Mouse (Mus musculus): ENCODE measurements at regions not wholly inside any gene's neighbourhood (a gene's known extent, or its start where the extent isn't known, plus 50 kb on each side); places are given as distances from the start of the nearest gene placed in this dataset.
A peak's percentile ranks its signal among the peaks of the same experiment; 100 is the strongest.

GRCm38 (mm10) chr10:37480331-37480730 is 341.6 kb upstream of the Marcks start:
- DNase-seq (ENCODE audit: low spot score in 2 of 2): no peak

DNA sequence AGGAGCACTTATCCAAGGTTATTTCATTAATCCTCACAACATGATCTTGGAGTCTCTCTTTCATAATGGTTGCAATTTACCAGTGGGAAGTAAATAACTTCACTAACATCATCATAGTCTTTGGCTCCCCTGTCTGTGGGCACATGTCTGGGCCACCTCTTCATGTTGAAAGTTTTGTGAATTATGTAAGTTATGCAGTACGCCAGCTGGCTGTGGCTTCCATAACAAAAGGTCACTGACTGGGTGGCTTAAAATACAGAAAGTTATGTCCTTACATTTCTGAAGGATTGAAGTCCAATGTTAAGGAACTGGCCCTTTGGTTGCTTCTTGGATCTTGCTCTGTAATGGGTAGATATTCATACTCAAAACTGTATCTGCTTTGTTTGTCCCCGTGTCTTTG is 339.4 kb upstream of the Marcks start:
- DNase-seq (ENCODE audit: low spot score in 2 of 2): no peak

DNA sequence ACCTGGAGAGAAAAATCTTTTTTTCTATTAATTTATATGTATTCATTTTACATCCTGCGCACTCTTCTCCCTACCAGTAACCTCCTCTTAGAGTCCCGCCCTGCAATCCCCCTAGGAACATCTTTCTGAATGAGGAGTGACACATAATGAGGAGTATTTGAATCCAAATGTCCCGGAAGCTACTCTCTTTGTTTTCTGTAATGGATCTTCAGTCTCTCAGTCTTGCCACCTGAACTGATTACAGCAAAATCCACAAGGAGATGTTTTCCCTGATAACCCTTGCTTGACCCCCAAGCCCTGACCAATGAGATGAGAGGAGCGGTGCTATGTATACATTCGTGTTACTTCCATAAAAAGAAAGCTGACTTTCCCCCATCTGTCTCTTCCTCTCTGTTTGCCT is 334.4 kb upstream of the Marcks start:
- DNase-seq (ENCODE audit: low spot score in 2 of 2): no peak

- DNase-seq (ENCODE audit: low spot score in 2 of 2): no peak
Observed at GRCm38 (mm10) chr10:37457384-37457783, 318.7 kb upstream of the Marcks start.

- DNase-seq (ENCODE audit: low spot score in 2 of 2): no peak
Observed at GRCm38 (mm10) chr10:37449894-37450293, 311.2 kb upstream of the Marcks start.

DNA sequence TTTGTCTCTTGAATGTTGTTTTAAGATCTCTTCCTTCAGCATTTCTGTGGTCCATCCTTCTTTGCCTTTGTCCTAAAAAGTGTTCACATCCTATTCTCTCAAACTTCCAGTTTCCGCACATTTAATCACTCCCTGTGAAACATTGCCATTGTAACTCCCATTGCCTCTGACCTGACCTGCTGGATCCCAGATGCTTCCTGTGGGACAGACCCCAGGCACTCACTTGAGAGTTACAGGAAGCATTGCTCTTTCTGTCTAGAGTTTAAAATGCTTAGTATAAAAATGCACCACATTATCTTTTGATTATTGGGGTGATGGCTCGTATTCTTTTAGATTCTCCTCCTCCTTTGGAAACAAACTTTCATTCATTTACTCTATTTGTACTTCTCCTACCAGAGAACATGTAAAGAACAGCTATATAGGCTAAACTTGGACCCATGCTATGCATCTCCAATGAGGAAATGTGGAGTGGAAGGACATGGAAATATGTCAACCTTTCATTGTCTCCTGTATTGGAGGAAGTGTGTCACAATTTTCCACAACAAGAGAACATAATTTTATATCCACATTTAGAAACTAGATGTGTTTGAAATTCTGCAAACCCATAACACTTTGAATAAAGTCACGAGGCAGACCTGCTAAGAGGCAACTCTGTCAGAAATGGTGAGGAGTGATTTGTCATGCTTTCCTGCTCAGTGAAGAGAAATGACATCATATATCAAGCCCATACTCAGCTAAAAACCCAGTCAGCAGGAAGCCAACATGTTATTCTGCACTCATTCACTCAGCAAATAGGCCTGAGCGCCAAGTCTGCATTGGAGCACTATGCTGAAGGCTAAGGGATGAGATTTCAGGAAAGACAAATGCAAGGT is 308.8 kb upstream of the Marcks start:
- no peak for DNase-seq (ENCODE audit: low spot score in 2 of 2)

DNA sequence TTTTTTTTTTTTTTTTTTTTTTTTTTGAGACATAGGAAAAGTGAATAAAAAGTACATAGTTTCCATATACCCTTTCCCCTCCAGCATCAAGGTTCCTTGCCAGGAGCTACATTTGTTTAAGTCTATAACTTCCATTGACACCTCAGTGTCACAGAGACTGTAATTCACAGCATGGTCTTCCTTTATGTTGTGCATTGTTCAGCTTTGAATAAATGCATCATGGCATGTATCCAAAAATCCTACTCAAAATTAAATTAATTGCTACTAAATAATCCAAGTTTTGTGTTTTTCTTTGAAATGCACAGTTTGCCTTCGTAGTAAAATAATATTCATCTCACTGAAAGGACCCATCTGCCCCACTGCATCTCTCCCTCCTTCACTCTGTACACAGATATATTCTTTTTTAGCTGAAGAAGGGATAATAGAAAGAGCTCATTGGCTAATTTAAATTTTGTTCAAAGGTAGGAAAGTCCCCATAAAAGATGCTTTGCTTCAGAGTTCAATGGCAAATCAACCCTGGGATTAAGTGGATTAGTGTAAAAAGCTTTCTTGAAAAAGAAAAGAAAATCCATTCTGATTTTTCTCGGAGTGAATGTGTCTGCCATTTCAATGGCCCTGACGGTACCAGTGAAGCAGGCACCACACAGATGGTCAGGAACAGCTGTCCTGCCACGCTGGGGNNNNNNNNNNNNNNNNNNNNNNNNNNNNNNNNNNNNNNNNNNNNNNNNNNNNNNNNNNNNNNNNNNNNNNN is 301.3 kb upstream of the Marcks start:
- DNase-seq (ENCODE audit: low spot score in 2 of 2): no peak

- DNase-seq (ENCODE audit: low spot score in 2 of 2): no peak
Observed at GRCm38 (mm10) chr10:37438312-37438711, 299.6 kb upstream of the Marcks start.

GRCm38 (mm10) chr10:37436849-37437248 is 298.1 kb upstream of the Marcks start:
- no peak for DNase-seq (ENCODE audit: low spot score in 2 of 2)

GRCm38 (mm10) chr10:37434229-37434628 is 295.5 kb upstream of the Marcks start:
- no peak for DNase-seq (ENCODE audit: low spot score in 2 of 2)

GRCm38 (mm10) chr10:37423047-37423446 is 284.3 kb upstream of the Marcks start:
- no peak for DNase-seq (ENCODE audit: low spot score in 2 of 2)

GRCm38 (mm10) chr10:37422612-37423011 is 283.9 kb upstream of the Marcks start:
- no peak for DNase-seq (ENCODE audit: low spot score in 2 of 2)

- DNase-seq (ENCODE audit: low spot score in 2 of 2): no peak
Observed at GRCm38 (mm10) chr10:37416321-37416720, 277.6 kb upstream of the Marcks start.

GRCm38 (mm10) chr10:37412401-37412800 is 273.7 kb upstream of the Marcks start:
- no peak for DNase-seq (ENCODE audit: low spot score in 2 of 2)

- DNase-seq (ENCODE audit: low spot score in 2 of 2): peak in 1 of 2 experiments; percentile 6
Observed at GRCm38 (mm10) chr10:37409749-37410148, 271.0 kb upstream of the Marcks start.

GRCm38 (mm10) chr10:37407487-37407886 is 268.8 kb upstream of the Marcks start:
- no peak for DNase-seq (ENCODE audit: low spot score in 2 of 2)

DNA sequence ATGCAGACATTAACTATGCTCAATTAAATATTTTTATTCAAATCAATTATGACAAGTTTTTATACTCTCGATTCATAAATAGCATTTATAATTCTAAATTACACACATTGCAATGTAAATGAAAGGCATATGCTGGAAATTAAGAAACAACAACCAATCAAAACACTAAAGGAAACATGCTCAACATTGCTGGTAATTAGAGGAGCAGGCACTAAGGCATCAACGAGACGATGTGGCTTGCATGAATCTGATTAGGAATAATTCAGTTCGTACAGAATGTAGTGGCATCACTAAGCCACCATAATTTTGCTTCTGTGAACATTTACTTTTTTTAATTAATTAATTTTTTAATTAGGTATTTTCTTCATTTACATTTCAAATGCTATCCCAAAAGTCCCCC is 266.2 kb upstream of the Marcks start:
- DNase-seq (ENCODE audit: low spot score in 2 of 2): no peak

GRCm38 (mm10) chr10:37404407-37404806 is 265.7 kb upstream of the Marcks start:
- DNase-seq (ENCODE audit: low spot score in 2 of 2): no peak

DNA sequence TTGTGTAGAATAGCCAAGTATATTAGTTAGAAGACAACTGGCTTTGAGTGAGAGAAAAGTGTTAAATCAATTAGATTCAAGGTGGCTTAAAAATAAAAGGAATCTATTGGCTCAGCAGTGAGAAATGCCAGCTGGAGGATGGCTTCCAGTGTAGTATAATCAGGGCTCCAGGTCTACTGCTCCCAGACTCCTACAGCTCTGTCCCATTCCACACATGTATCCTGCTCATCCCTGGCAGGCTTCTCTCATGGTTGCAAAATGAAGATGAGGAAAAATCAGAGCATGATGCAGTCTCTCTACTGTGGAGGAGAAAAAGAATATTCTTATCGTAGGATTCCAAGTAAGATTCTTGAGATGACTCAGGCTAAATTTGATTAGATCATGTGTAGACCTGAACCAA is 263.7 kb upstream of the Marcks start:
- no peak for DNase-seq (ENCODE audit: low spot score in 2 of 2)

DNA sequence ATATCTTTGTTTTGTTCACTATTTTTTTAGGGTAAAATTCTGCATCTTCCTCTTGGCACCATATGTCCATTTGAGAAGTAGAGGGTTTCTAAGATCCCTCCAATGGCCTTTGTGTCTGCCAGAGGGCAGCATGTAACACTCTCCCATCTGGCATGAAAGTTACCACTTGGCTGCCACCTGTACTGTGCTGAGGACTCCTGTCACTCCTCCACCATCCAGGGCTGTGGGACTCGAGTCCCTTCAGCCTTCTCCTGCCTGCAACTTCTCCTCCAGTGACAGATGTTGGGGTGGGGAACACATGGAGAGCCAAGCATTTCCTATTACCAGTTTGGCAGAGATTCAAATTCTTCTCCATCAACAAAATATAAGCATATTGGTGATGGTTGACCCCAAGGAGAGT is 262.3 kb upstream of the Marcks start:
- no peak for DNase-seq (ENCODE audit: low spot score in 2 of 2)

GRCm38 (mm10) chr10:37400379-37400778 is 261.7 kb upstream of the Marcks start:
- no peak for DNase-seq (ENCODE audit: low spot score in 2 of 2)

DNA sequence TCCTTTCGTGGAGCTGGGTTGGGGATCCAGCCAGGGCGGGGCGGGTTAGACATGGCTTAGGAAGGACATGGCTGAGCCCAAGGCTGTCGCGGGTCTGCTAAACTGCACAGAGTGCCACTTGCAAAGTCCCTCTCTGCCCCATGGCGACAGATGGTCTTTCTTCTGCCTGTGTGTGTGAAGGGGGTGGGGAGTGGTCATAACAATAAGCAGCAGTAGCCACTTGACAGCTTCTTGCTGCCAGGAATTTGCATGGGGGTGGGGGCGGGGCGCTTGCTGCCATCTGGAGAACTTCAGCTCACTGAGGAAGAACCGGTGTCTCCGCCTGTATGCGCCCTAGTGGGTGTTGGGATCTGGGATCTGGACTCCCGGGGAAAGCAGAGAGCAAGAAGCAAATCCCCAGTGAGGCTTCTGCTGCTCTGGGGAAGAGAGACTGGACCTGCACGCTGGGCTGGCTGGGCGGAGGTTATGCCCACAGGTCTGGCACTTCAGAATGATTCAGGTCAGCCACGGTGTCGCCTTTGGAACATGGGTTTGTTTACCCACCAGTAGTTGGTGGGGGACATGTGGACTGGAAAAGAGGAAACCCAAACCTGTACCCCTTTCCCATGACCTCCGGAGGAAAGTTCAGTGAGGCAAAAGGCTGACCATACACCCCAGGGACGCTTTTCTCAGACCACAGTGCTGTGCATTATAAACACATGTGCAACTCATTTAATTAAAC is 258.7 kb upstream of the Marcks start:
- peak in 1 of 2 experiments; percentile 9 for DNase-seq (ENCODE audit: low spot score in 2 of 2)

All from layer of hippocampus, adult 18-20 months (tissue).